Mouse (Mus musculus): ENCODE measurements around the gene Gm27021. TPM values are rescaled to one million over a fixed set of nuclear protein-coding genes. Genes with fewer than 3 reads are reported as not detected.

Gene Gm27021
- total and polyA plus RNA-seq, 3 experiments, result 0.21 to 0.54 TPM; not detected in 1

DNA sequence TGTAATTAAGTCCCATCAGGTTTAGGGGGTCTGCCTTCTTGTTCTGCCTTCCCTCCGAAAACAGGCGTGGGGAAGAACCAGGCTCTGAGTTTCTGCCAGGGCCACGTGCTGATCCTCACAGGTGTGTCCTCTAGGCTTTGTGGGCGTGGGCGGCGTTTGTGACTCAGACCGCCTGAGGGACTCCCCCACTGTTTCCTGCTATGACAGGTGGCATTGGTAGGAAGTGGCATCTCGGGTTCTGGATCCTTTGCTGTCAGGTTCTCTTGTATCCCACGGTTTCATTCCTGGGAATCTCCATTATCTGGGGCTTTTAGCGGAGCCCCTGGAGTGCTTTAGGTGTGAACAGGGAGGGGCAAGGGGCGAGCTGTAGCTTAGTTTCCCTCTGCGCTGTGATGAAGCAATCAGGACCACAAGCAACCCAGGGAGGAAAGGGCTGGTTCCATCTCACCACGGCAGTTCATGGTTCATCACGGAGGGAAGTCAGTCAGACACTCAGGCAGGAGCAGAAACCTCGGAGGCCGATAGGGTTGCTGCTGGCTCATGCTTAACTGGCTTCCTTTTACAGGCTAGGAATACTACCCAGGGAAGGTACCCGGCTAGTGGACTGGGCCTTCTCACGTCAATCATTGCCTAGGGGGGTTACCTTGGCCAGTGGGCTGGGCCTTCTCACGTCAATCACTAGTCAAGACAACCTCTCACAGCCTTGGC, 34.0 kb upstream of the Gm27021 start:
- Histone ChIP-seq H3K4me3 (ENCODE audit: control insufficient read depth in 1 of 2, insufficient read depth in 1 of 2, low read depth in 2 of 2, low read length in 2 of 2) (no peak overlapping the region), H3K27ac (ENCODE audit: control insufficient read depth, low read depth, low read length) (no peak overlapping the region), H3K9ac (ENCODE audit: control insufficient read depth, low read depth, low read length, poor library complexity, severe bottlenecking) (no peak overlapping the region), H3K9me3 (replicated peaks; ENCODE audit: insufficient read depth, low read length) (no peaks in the 10 kb centered on the region), H3K27me3 (ENCODE audit: control insufficient read depth in 1 of 2, insufficient read depth in 2 of 2, low read length in 2 of 2) (no peaks in the 10 kb centered on the region), H3K79me2 (ENCODE audit: control insufficient read depth, insufficient read depth, low read length, poor library complexity) (no peaks in the 10 kb centered on the region), H3K36me3 (ENCODE audit: control insufficient read depth in 1 of 2, insufficient read depth in 2 of 2, low read length in 2 of 2) (no peaks in the 10 kb centered on the region), H3K4me1 (ENCODE audit: control insufficient read depth in 1 of 2, insufficient read depth in 2 of 2, low read length in 2 of 2) (no peaks in the 10 kb centered on the region)
- DNase-seq (ENCODE audit: low read depth, low spot score), result no peak
- no peak for TF ChIP-seq MAFK (IDR thresholded peaks at IDR 0.05; ENCODE audit: borderline replicate concordance, low read depth, low read length)
- no peak for TF ChIP-seq CHD1 (IDR thresholded peaks at IDR 0.05; ENCODE audit: low read depth, low read length)
- no peak for TF ChIP-seq USF2 (IDR thresholded peaks at IDR 0.05; ENCODE audit: borderline replicate concordance in 1 of 2, insufficient read depth in 1 of 2, low read depth in 1 of 2, low read length in 2 of 2)
- TF ChIP-seq TCF12 (IDR thresholded peaks at IDR 0.05; ENCODE audit: low read depth, low read length), result no peak
- TF ChIP-seq GATA1 (IDR thresholded peaks at IDR 0.05; ENCODE audit: low read depth, low read length), result no peak
- no peak for TF ChIP-seq KAT2A (conservative IDR thresholded peaks at IDR 0.05; ENCODE audit: low read depth, low read length)

DNA sequence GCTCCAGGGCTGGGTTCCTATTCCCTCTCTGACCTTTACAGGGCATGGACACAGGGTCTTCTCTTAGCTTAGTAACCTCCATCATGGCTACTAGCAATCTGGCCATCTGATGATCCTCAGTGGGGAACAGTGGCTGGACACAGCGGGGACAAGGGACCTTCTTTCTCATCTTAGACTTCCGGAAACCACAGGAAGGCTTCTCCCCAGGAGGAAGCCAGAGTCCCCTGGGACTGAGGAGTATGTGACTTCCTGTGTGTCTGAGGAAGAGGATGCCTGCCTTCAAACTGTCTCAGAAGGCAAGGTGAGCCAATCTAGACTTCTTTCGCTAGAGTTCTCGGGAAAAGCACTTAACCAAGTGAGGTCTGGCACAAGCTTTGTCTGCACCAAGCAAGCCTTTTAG, 32.2 kb upstream of the Gm27021 start:
- DNase-seq (ENCODE audit: low read depth, low spot score), result no peak
- Histone ChIP-seq H3K27me3 (ENCODE audit: control insufficient read depth in 1 of 2, insufficient read depth in 2 of 2, low read length in 2 of 2) (no peaks in the 10 kb centered on the region), H3K27ac (ENCODE audit: control insufficient read depth, low read depth, low read length) (no peak overlapping the region), H3K4me3 (ENCODE audit: control insufficient read depth in 1 of 2, insufficient read depth in 1 of 2, low read depth in 2 of 2, low read length in 2 of 2) (no peak overlapping the region), H3K4me1 (ENCODE audit: control insufficient read depth in 1 of 2, insufficient read depth in 2 of 2, low read length in 2 of 2) (no peaks in the 10 kb centered on the region), H3K36me3 (ENCODE audit: control insufficient read depth in 1 of 2, insufficient read depth in 2 of 2, low read length in 2 of 2) (no peaks in the 10 kb centered on the region), H3K9ac (ENCODE audit: control insufficient read depth, low read depth, low read length, poor library complexity, severe bottlenecking) (no peak overlapping the region), H3K79me2 (ENCODE audit: control insufficient read depth, insufficient read depth, low read length, poor library complexity) (no peaks in the 10 kb centered on the region), H3K9me3 (replicated peaks; ENCODE audit: insufficient read depth, low read length) (no peaks in the 10 kb centered on the region)
- no peak for TF ChIP-seq SMC3 (IDR thresholded peaks at IDR 0.05; ENCODE audit: low read depth, low read length)

- Histone ChIP-seq H3K79me2 (ENCODE audit: control insufficient read depth, insufficient read depth, low read length, poor library complexity) (no peaks in the 10 kb centered on the region), H3K9me3 (replicated peaks; ENCODE audit: insufficient read depth, low read length) (no peaks in the 10 kb centered on the region), H3K4me1 (ENCODE audit: control insufficient read depth in 1 of 2, insufficient read depth in 2 of 2, low read length in 2 of 2) (no peaks in the 10 kb centered on the region), H3K27me3 (ENCODE audit: control insufficient read depth in 1 of 2, insufficient read depth in 2 of 2, low read length in 2 of 2) (no peaks in the 10 kb centered on the region), H3K36me3 (ENCODE audit: control insufficient read depth in 1 of 2, insufficient read depth in 2 of 2, low read length in 2 of 2) (no peaks in the 10 kb centered on the region), H3K4me3 (ENCODE audit: control insufficient read depth in 1 of 2, insufficient read depth in 1 of 2, low read depth in 2 of 2, low read length in 2 of 2) (no peak overlapping the region), H3K9ac (ENCODE audit: control insufficient read depth, low read depth, low read length, poor library complexity, severe bottlenecking) (no peak overlapping the region), H3K27ac (ENCODE audit: control insufficient read depth, low read depth, low read length) (no peak overlapping the region)
- TF ChIP-seq SIN3A (IDR thresholded peaks at IDR 0.05; ENCODE audit: low read length) (no peak), MEF2A (IDR thresholded peaks at IDR 0.05; ENCODE audit: extremely low read depth, insufficient replicate concordance, low read depth, low read length, poor library complexity, severe bottlenecking) (no peak), MAX (IDR thresholded peaks at IDR 0.05; ENCODE audit: low read length) (no peak)
- no peak for DNase-seq (ENCODE audit: low read depth, low spot score)
These were observed 31.7 kb upstream of the Gm27021 start for GRCm38 (mm10) chr8:120699565-120699964.

Measured in MEL (cell line).